Mouse (Mus musculus): Measurements from ENCODE around the gene Klhl10. TPM values are rescaled to one million over a fixed set of nuclear protein-coding genes. Genes with fewer than 3 reads are reported as not detected.
A peak's percentile ranks its signal among the peaks of the same experiment; 100 is the strongest.

Gene Klhl10
- 0.68 and 1.1 TPM in 2 replicates for polyA plus RNA-seq (2014; fragmentation: Nextera tagmentation; extraction: Ambion mirVana)

DNA sequence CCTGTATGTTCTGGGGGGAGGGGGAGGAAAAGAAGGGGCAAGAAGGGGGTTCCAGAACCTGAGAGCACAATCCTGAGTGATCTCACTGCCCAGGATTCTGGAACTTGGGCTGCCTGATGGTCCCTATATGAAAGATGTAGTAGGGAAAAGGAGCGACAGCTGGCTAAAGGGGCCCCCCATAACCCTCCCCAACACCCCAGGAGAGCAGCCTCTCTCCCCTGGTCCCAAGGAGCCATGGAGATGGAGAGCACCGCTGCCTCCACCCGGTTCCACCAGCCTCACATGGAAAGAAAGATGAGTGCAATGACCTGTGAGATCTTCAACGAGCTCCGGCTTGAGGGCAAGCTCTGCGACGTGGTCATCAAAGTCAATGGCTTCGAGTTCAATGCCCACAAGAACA, at the start of gene Klhl10, which contains the start of gene Nt5c3b:
Klhl10 (plus strand) TSS at position 121 of the 400 bp plus-strand sequence.
Nt5c3b (minus strand) TSS at position 12 of the 400 bp plus-strand sequence.
- H3K4me1 ChIP-seq (ENCODE audit: control insufficient read depth, insufficient read depth, low read length), result peaks cover 16% of the 10 kb centered on the region
- 83% methylated on average over 8 of the region's 8 CpGs for WGBS
- H3K9me3 ChIP-seq (ENCODE audit: control insufficient read depth, low read length), result no peaks in the 10 kb centered on the region
- H3K4me2 ChIP-seq (ENCODE audit: low read depth, low read length), result peak within 1 kb of the TSS; percentile 82
- peak within 1 kb of the TSS; percentile 72 for H3K27ac ChIP-seq (ENCODE audit: low read depth, low read length)
- ATAC-seq (ENCODE audit: low read depth), result no peak
- peak within 1 kb of the TSS; percentile 87 for H3K4me3 ChIP-seq (ENCODE audit: low read depth, low read length)
- H3K9ac ChIP-seq (replicated peaks; ENCODE audit: low read depth, low read length), result peak within 1 kb of the TSS; percentile 95
- no peaks in the 10 kb centered on the region for H3K27me3 ChIP-seq (ENCODE audit: control insufficient read depth, insufficient read depth, low read length)
- 0 out of 2 replicates have a peak, but pooled peaks cover 2% of the 10 kb centered on the region for H3K36me3 ChIP-seq (ENCODE audit: control insufficient read depth, insufficient read depth, low read length)

DNA sequence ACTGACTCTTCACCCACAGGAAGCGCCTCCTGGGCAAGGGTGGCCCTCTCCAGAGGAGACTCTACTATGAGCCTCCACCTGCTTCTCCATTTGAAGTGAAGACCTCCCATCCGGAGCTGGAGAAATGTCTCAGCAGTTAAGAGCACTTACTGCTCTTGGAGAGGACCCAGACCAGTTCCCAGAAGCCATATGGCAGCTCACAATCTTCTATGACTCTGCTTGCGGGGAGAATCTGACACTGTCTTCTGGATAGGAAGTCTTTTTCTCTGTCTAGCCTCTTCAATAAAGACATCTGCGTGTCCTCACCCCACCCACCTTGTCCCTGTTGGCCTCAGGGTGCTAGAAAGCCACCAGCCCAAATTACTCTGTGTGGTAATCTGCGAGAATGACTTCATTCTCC, 48.8 kb upstream of the Klhl10 start:
- H3K27ac ChIP-seq (ENCODE audit: low read depth, low read length), result no peak overlapping the region
- no peak overlapping the region for H3K9ac ChIP-seq (replicated peaks; ENCODE audit: low read depth, low read length)
- WGBS, result 84% methylated on average over 5 of the region's 5 CpGs
- no peaks in the 10 kb centered on the region for H3K9me3 ChIP-seq (ENCODE audit: control insufficient read depth, low read length)
- no peak for ATAC-seq (ENCODE audit: low read depth)
- no peaks in the 10 kb centered on the region for H3K27me3 ChIP-seq (ENCODE audit: control insufficient read depth, insufficient read depth, low read length)
- H3K4me2 ChIP-seq (ENCODE audit: low read depth, low read length), result no peak overlapping the region
- H3K4me3 ChIP-seq (ENCODE audit: low read depth, low read length), result no peak overlapping the region
- H3K36me3 ChIP-seq (ENCODE audit: control insufficient read depth, insufficient read depth, low read length), result no peaks in the 10 kb centered on the region
- peaks cover 12% of the 10 kb centered on the region for H3K4me1 ChIP-seq (ENCODE audit: control insufficient read depth, insufficient read depth, low read length)

DNA sequence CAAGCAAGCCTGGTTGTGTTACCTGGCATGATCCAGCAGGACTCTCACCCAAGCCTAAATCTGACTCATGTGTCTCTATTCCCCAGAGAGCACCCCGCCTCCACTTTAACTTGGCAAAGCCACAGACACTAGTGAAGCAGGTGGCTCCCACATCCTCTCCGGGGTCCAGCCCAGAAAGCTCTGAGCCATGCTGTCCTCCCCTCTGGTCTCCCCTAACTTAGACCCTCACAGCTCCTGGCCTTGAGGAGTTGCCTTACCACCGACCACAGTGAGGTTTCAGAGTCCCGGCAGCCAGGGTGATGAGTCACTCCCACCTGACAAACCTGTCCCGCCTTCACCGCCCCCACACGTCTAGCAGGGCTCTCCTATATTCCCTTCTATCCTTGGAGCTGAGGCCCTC, 48.0 kb upstream of the Klhl10 start:
- Histone ChIP-seq H3K4me1 (ENCODE audit: control insufficient read depth, insufficient read depth, low read length) (peaks cover 12% of the 10 kb centered on the region), H3K27ac (ENCODE audit: low read depth, low read length) (no peak overlapping the region), H3K9ac (replicated peaks; ENCODE audit: low read depth, low read length) (no peak overlapping the region), H3K27me3 (ENCODE audit: control insufficient read depth, insufficient read depth, low read length) (no peaks in the 10 kb centered on the region), H3K9me3 (ENCODE audit: control insufficient read depth, low read length) (no peaks in the 10 kb centered on the region), H3K36me3 (ENCODE audit: control insufficient read depth, insufficient read depth, low read length) (no peaks in the 10 kb centered on the region), H3K4me3 (ENCODE audit: low read depth, low read length) (no peak overlapping the region), H3K4me2 (ENCODE audit: low read depth, low read length) (no peak overlapping the region)
- no peak for ATAC-seq (ENCODE audit: low read depth)
- 89% methylated on average over 7 of the region's 7 CpGs for WGBS

DNA sequence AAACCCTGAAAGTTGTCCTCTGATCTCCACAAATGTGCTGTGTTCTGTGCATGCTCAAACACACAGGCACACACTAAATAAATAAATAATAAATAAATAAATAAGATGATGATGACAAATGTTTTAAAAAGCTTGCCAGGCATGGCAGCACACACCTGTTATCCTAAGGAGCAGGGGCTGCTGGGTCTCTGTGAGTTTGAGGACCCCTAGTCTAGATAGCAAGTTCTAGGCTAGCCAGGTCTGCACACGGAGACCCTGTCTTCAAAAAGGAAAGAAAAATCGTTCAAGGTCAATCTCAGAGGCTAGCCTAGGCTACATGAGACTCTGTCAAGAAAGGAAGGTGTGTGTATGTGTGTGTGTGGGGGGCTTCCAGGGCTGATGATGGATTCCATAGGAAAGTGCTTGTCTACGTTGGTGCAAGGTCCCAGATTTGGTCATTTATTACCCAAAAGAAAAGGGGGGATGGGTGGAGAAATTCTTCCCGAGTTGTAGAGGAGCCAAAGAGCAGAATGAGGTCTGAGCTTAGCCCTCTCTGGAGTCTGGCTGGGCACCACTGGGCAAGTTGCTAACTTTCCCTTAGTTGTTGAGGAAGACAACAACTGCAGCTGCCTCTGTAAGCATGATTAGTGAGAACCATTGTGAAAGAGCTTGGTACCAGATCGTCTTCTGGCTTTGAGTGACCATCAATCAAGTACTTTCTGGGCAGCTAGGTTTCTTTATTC, 47.2 kb upstream of the Klhl10 start:
- no peak overlapping the region for H3K4me2 ChIP-seq (ENCODE audit: low read depth, low read length)
- no peak overlapping the region for H3K27ac ChIP-seq (ENCODE audit: low read depth, low read length)
- ATAC-seq (ENCODE audit: low read depth), result no peak
- no peak overlapping the region for H3K4me3 ChIP-seq (ENCODE audit: low read depth, low read length)
- no peaks in the 10 kb centered on the region for H3K27me3 ChIP-seq (ENCODE audit: control insufficient read depth, insufficient read depth, low read length)
- whole genome bisulfite sequencing, result 63% methylated on average over 5 of the region's 5 CpGs
- H3K9ac ChIP-seq (replicated peaks; ENCODE audit: low read depth, low read length), result no peak overlapping the region
- H3K4me1 ChIP-seq (ENCODE audit: control insufficient read depth, insufficient read depth, low read length), result peaks cover 12% of the 10 kb centered on the region
- no peaks in the 10 kb centered on the region for H3K36me3 ChIP-seq (ENCODE audit: control insufficient read depth, insufficient read depth, low read length)
- no peaks in the 10 kb centered on the region for H3K9me3 ChIP-seq (ENCODE audit: control insufficient read depth, low read length)

DNA sequence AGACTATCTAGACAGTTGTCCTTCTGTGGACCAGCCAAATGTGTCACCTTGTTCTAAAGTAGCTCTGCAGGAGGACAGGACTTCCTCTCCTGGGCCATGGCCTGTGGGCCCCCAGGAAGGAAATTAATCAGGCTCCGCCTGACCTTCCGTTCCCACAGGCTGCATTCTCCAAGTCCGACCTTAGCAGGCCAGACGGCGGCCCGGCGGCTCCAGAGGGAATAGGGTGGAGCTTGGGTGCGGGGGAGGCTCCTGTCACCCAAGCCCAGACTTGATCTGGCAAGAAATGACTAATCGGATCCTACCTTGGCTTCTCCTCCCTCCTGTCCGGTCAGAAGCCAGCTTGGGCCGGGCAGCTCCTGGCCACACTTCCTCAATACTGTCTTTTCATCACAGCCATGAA, 46.5 kb upstream of the Klhl10 start:
- no peak for ATAC-seq (ENCODE audit: low read depth)
- H3K4me2 ChIP-seq (ENCODE audit: low read depth, low read length), result peak overlapping the region; percentile 43
- WGBS, result 39% methylated on average over 11 of the region's 11 CpGs
- peaks cover 6% of the 10 kb centered on the region; the same call in 1 of the 2 replicates for H3K4me1 ChIP-seq (ENCODE audit: control insufficient read depth, insufficient read depth, low read length)
- H3K27ac ChIP-seq (ENCODE audit: low read depth, low read length), result no peak overlapping the region
- peak overlapping the region; percentile 12; the same call in 1 of the 2 replicates for H3K4me3 ChIP-seq (ENCODE audit: low read depth, low read length)
- H3K9ac ChIP-seq (replicated peaks; ENCODE audit: low read depth, low read length), result no peak overlapping the region
- no peaks in the 10 kb centered on the region for H3K9me3 ChIP-seq (ENCODE audit: control insufficient read depth, low read length)
- no peaks in the 10 kb centered on the region for H3K36me3 ChIP-seq (ENCODE audit: control insufficient read depth, insufficient read depth, low read length)
- H3K27me3 ChIP-seq (ENCODE audit: control insufficient read depth, insufficient read depth, low read length), result no peaks in the 10 kb centered on the region

DNA sequence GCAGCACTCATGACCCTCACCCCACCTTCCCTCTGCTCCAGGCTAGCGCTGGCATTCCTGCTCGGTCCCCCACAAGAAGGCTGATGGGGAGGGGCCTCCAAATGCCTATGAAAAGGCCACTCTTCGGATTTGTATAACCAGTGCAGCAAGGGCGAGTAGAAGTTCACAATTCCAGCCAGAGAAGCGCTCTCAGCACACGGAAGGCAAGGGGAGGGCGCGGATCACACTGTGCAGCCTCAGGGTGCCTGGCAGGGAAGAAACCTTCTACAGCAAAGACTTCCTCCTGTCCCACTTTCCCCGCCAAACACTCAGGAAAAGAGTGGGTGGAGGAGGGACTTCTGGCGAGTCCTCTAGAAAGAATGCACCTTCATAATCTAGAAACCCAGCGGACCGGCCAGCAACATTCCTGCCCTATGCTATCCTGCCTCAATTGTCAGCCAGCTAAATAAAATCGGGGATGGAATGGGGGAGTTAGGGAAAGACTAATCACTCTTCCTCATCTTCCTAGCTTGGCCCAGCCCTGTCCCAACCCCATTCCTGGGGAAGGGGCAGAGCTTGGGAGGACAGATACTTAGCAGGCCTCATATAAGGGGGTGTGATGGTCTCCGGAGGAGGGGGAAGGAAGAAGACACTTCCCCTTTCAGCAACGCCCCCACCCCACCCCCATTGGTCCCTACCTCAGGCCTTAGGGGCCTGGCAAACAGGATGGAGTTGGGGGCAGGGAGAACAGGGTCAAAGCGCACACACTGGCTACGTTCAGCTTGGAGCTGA, 45.7 kb upstream of the Klhl10 start:
- Histone ChIP-seq H3K9me3 (ENCODE audit: control insufficient read depth, low read length) (no peaks in the 10 kb centered on the region), H3K4me2 (ENCODE audit: low read depth, low read length) (peak overlapping the region; percentile 43), H3K27ac (ENCODE audit: low read depth, low read length) (no peak overlapping the region), H3K4me3 (ENCODE audit: low read depth, low read length) (peak overlapping the region; percentile 70), H3K27me3 (ENCODE audit: control insufficient read depth, insufficient read depth, low read length) (no peaks in the 10 kb centered on the region), H3K36me3 (ENCODE audit: control insufficient read depth, insufficient read depth, low read length) (no peaks in the 10 kb centered on the region), H3K9ac (replicated peaks; ENCODE audit: low read depth, low read length) (peak overlapping the region; percentile 76; the same call in 1 of the 2 replicates), H3K4me1 (ENCODE audit: control insufficient read depth, insufficient read depth, low read length) (peaks cover 5% of the 10 kb centered on the region; the same call in 1 of the 2 replicates)
- WGBS, result 35% methylated on average over 17 of the region's 17 CpGs
- no peak for ATAC-seq (ENCODE audit: low read depth)

DNA sequence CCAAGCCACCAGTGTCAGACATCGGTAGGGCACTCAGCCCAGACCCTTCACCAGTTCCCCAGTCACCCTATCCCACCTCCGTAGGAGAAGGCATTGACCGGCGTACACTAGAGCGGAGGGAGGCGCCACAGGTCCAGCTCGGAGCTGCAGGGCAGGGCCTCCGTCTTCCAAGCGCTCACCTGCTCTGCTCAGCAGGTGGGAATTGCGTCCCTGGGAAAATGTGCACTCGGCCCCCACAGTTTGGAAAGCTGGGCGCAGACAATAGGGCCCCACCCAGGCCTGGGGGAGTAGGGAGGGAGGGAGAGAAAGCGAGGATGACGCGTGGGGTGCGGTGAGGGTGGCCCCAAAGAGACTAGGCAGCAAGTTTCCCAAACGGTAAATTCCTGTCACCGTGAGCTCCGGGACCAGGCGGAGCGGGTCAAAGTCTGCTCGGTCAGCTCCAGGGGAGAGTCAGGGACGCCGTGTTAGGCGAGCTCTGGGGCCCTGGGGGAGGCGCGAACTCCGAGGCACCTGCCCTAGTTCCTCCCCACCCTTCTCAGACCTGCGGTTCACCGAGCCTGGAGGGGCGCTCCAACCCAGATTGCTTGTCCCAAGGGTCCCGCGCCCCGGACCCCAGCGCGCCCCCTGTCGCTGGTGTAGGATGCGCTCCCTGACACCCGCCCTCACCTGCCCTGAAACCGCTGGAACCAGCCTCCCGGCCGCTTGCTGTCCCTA, 44.7 kb upstream of the Klhl10 start:
- H3K9me3 ChIP-seq (ENCODE audit: control insufficient read depth, low read length), result no peaks in the 10 kb centered on the region
- 4% methylated on average over 41 of the region's 42 CpGs for WGBS
- peaks cover 5% of the 10 kb centered on the region; the same call in 1 of the 2 replicates for H3K4me1 ChIP-seq (ENCODE audit: control insufficient read depth, insufficient read depth, low read length)
- no peaks in the 10 kb centered on the region for H3K27me3 ChIP-seq (ENCODE audit: control insufficient read depth, insufficient read depth, low read length)
- peak overlapping the region; percentile 70 for H3K27ac ChIP-seq (ENCODE audit: low read depth, low read length)
- ATAC-seq (ENCODE audit: low read depth), result peak; percentile 16
- H3K4me3 ChIP-seq (ENCODE audit: low read depth, low read length), result peak overlapping the region; percentile 70
- peak overlapping the region; percentile 43 for H3K4me2 ChIP-seq (ENCODE audit: low read depth, low read length)
- H3K9ac ChIP-seq (replicated peaks; ENCODE audit: low read depth, low read length), result peak overlapping the region; percentile 76
- no peaks in the 10 kb centered on the region for H3K36me3 ChIP-seq (ENCODE audit: control insufficient read depth, insufficient read depth, low read length)

DNA sequence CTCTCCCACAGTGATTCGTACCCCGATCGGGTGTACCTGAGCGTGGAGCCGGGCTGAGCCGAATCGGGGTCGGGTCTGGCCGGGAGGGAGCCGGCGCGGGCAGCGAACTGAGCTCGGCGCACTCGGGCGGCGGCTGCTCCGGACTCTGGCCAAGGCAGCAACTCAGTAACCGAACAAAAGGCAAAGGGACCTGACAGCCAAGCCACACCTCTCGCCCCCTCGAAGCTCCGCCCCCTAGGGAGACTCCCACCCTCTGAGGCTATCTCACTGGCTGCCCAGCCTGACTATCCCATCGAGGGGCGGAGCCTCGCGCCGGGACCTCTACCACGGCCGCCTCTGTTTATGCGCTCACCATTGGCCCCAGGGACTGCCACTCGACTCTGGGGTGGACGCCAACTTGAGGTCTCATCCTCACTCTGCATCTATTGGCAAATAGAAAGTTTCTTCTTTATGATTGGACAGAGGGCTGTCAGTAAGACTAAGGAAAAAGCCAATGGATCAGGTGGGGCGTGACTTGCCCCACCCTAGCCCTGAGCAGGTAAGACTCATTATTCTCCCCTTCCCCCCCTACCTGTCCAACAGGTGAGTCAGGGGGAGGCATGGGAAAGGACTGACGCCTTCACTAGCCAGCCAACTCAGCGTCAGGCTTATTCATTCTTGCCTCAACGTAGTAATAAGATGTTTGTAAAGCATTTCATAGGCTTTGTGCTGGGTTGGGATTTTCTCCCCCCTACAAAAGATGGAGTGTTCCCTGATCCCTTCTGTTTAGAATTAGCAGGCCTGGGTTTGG, 43.9 kb upstream of the Klhl10 start, which contains the start of gene Jup:
Jup (minus strand) TSS at position 164 of the 790 bp plus-strand sequence.
- no peaks in the 10 kb centered on the region for H3K36me3 ChIP-seq (ENCODE audit: control insufficient read depth, insufficient read depth, low read length)
- peak within 1 kb of the TSS; percentile 70 for H3K4me3 ChIP-seq (ENCODE audit: low read depth, low read length)
- H3K27me3 ChIP-seq (ENCODE audit: control insufficient read depth, insufficient read depth, low read length), result no peaks in the 10 kb centered on the region
- WGBS, result 1% methylated on average over 37 of the region's 37 CpGs
- peak; percentile 99 for ATAC-seq (ENCODE audit: low read depth)
- H3K9ac ChIP-seq (replicated peaks; ENCODE audit: low read depth, low read length), result peak within 1 kb of the TSS; percentile 76
- H3K4me1 ChIP-seq (ENCODE audit: control insufficient read depth, insufficient read depth, low read length), result peaks cover 5% of the 10 kb centered on the region; the same call in 1 of the 2 replicates
- H3K9me3 ChIP-seq (ENCODE audit: control insufficient read depth, low read length), result no peaks in the 10 kb centered on the region
- peak within 1 kb of the TSS; percentile 70 for H3K27ac ChIP-seq (ENCODE audit: low read depth, low read length)
- peak within 1 kb of the TSS; percentile 43 for H3K4me2 ChIP-seq (ENCODE audit: low read depth, low read length)

Measured in neural tube, embryonic 14.5 days (tissue).